ENCODE assay signal across 11 mouse cellular contexts in genomic region chr17:83988897-83989296, GRCm38 (mm10).
DNase-seq lines count a peak whose midpoint lies in the region; ATAC-seq and TF ChIP-seq lines count a peak whose summit lies in the region.
"Had no signal": no experiment of that assay in that cellular context is flagged by ENCODE, and none has a peak within 500 bp of the region (broad histone marks: within the 10 kb centered on the region; RNA-seq: fewer than 3 reads in every experiment).

No protein-coding gene starts in this region.

- no peaks in the 10 kb centered on the region for H3K36me3 ChIP-seq in heart, embryonic 16.5 days (ENCODE audit: control insufficient read depth, insufficient read depth)
- no peaks in the 10 kb centered on the region for H3K36me3 ChIP-seq in midbrain, embryonic 10.5 days
- no peaks in the 10 kb centered on the region for H3K36me3 ChIP-seq in midbrain, embryonic 13.5 days
- H3K36me3 ChIP-seq in hindbrain, postnatal 0 days (ENCODE audit: insufficient read depth, low read length) = no peaks in the 10 kb centered on the region
- H3K36me3 ChIP-seq in stomach, embryonic 16.5 days (ENCODE audit: control insufficient read depth, insufficient read depth, low read length) = no peaks in the 10 kb centered on the region

- H3K9me3 ChIP-seq in heart, embryonic 16.5 days (replicated peaks; ENCODE audit: control insufficient read depth, low read length) = no peaks in the 10 kb centered on the region
- 0 out of 2 replicates have a peak, but pooled peaks cover 2% of the 10 kb centered on the region for H3K9me3 ChIP-seq in midbrain, embryonic 10.5 days (replicated peaks)
- H3K9me3 ChIP-seq in midbrain, embryonic 13.5 days = no peaks in the 10 kb centered on the region
- no peaks in the 10 kb centered on the region for H3K9me3 ChIP-seq in hindbrain, postnatal 0 days (ENCODE audit: low read length)
- H3K9me3 ChIP-seq in stomach, embryonic 16.5 days (replicated peaks; ENCODE audit: control insufficient read depth, low read length) = 0 out of 2 replicates have a peak, but pooled peaks cover 3% of the 10 kb centered on the region

- H3K4me1 ChIP-seq in heart, embryonic 16.5 days (ENCODE audit: control insufficient read depth, insufficient read depth, low read length) = peaks cover 36% of the 10 kb centered on the region
- peaks cover 36% of the 10 kb centered on the region for H3K4me1 ChIP-seq in midbrain, embryonic 10.5 days
- peaks cover 28% of the 10 kb centered on the region for H3K4me1 ChIP-seq in midbrain, embryonic 13.5 days (replicated peaks)
- H3K4me1 ChIP-seq in hindbrain, postnatal 0 days (ENCODE audit: insufficient read depth, low read length) = no peaks in the 10 kb centered on the region; the same call in none of the 2 replicates
- peaks cover 54% of the 10 kb centered on the region for H3K4me1 ChIP-seq in stomach, embryonic 16.5 days (ENCODE audit: control insufficient read depth, insufficient read depth, low read length)

- no peak overlapping the region for H3K9ac ChIP-seq in heart, embryonic 16.5 days (ENCODE audit: low read length)
- no peak overlapping the region for H3K9ac ChIP-seq in midbrain, embryonic 13.5 days (replicated peaks)
- H3K9ac ChIP-seq in hindbrain, postnatal 0 days (replicated peaks; ENCODE audit: low read length) = no peak overlapping the region
- H3K9ac ChIP-seq in stomach, embryonic 16.5 days (ENCODE audit: low read length) = no peak overlapping the region; the same call in 1 of the 2 replicates

- no peak overlapping the region for H3K4me3 ChIP-seq in heart, embryonic 16.5 days (ENCODE audit: low read length)
- H3K4me3 ChIP-seq in midbrain, embryonic 10.5 days = no peak overlapping the region
- H3K4me3 ChIP-seq in midbrain, embryonic 13.5 days (replicated peaks) = no peak overlapping the region
- H3K4me3 ChIP-seq in hindbrain, postnatal 0 days (ENCODE audit: low read length) = no peak overlapping the region
- no peak overlapping the region for H3K4me3 ChIP-seq in stomach, embryonic 16.5 days (replicated peaks; ENCODE audit: low read length)

- TF ChIP-seq CTCF in hindbrain, postnatal 0 days (IDR thresholded peaks at IDR 0.05; ENCODE audit: low read depth) = no peak

- ATAC-seq in heart, embryonic 16.5 days (replicated peaks; ENCODE audit: extremely low read depth, insufficient read depth, low FRiP score) = no peak
- no peak for ATAC-seq in midbrain, embryonic 13.5 days
- no peak for ATAC-seq in hindbrain, postnatal 0 days
- ATAC-seq in stomach, embryonic 16.5 days (ENCODE audit: insufficient read depth, low FRiP score) = no peak

- H3K4me2 ChIP-seq in heart, embryonic 16.5 days (ENCODE audit: low read depth, low read length) = no peak overlapping the region
- no peak overlapping the region for H3K4me2 ChIP-seq in midbrain, embryonic 13.5 days (replicated peaks)
- H3K4me2 ChIP-seq in hindbrain, postnatal 0 days (ENCODE audit: low read depth, low read length) = no peak overlapping the region
- no peak overlapping the region for H3K4me2 ChIP-seq in stomach, embryonic 16.5 days (ENCODE audit: low read depth, low read length)

- H3K27ac ChIP-seq in heart, embryonic 16.5 days (ENCODE audit: low read length) = peak overlapping the region; percentile 76
- H3K27ac ChIP-seq in midbrain, embryonic 10.5 days (replicated peaks) = peak overlapping the region; percentile 73
- H3K27ac ChIP-seq in midbrain, embryonic 13.5 days = no peak overlapping the region
- H3K27ac ChIP-seq in hindbrain, postnatal 0 days = peak overlapping the region; percentile 26
- peak overlapping the region; percentile 95 for H3K27ac ChIP-seq in stomach, embryonic 16.5 days (ENCODE audit: low read length)

- WGBS in heart, embryonic 16.5 days = 57% methylated on average over 6 of the region's 6 CpGs
- 24% methylated on average over 6 of the region's 6 CpGs for WGBS in midbrain, embryonic 10.5 days
- WGBS in midbrain, embryonic 13.5 days = 15% methylated on average over 6 of the region's 6 CpGs
- 25% methylated on average over 6 of the region's 6 CpGs for WGBS in hindbrain, postnatal 0 days
- WGBS in stomach, embryonic 16.5 days = 41% methylated on average over 6 of the region's 6 CpGs

- no peaks in the 10 kb centered on the region for H3K27me3 ChIP-seq in heart, embryonic 16.5 days (ENCODE audit: control insufficient read depth, insufficient read depth, low read length)
- no peaks in the 10 kb centered on the region for H3K27me3 ChIP-seq in midbrain, embryonic 10.5 days (ENCODE audit: low read depth, poor library complexity, severe bottlenecking)
- H3K27me3 ChIP-seq in midbrain, embryonic 13.5 days = no peaks in the 10 kb centered on the region
- no peaks in the 10 kb centered on the region for H3K27me3 ChIP-seq in hindbrain, postnatal 0 days (ENCODE audit: insufficient read depth, low read length)
- H3K27me3 ChIP-seq in stomach, embryonic 16.5 days (ENCODE audit: control insufficient read depth, insufficient read depth, low read length) = no peaks in the 10 kb centered on the region

- DNase-seq in heart, adult 8-10 months (ENCODE audit: low spot score) = no peak
- no peak for DNase-seq in midbrain, embryonic 10.5 days (ENCODE audit: low spot score)
- DNase-seq in hindbrain, postnatal 0 days (ENCODE audit: low spot score) = no peak
- DNase-seq in Muller cell, postnatal 12 days (ENCODE audit: inconsistent ontology term) = no peak
- DNase-seq in MN1 (ENCODE audit: low spot score) = no peak
- DNase-seq: adrenal gland, postnatal 25 days; right cerebral cortex, postnatal 14 days; thymus, postnatal 36 days had no signal
